Mouse (Mus musculus) embryonic facial prominence, embryonic 12.5 days (tissue): ENCODE measurements around the gene Cyth1. TPM values are rescaled to one million over a fixed set of nuclear protein-coding genes. Genes with fewer than 3 reads are reported as not detected.

Experiments
- ATAC-seq: fragments of 200-750 bp; cut with Nextera tagmentation; 2 replicates; pipeline ENCODE4 v1.8.0; 2017; ENCODE audit not compliant: insufficient number of reproducible peaks, insufficient read depth, low FRiP score, low TSS enrichment
- H3K27ac ChIP-seq: fragments of 300-500 bp; sonication (generic); 2 replicates; pipeline ENCODE4 v1.5.1; 2016; ENCODE audit warnings: mild to moderate bottlenecking
- H3K27me3 ChIP-seq: fragments of 300-500 bp; sonication (generic); 2 replicates; pipeline ENCODE4 v1.6.1; 2016; ENCODE audit warnings: mild to moderate bottlenecking, moderate library complexity
- H3K36me3 ChIP-seq: fragments of 300-500 bp; sonication (generic); 2 replicates; pipeline ENCODE4 v1.6.1; 2016; ENCODE audit warnings: mild to moderate bottlenecking
- H3K4me1 ChIP-seq: fragments of 300-500 bp; sonication (generic); 2 replicates; pipeline ENCODE4 v1.6.1; 2016
- H3K4me2 ChIP-seq: fragments of 300-500 bp; sonication (generic); replicated peaks from 2 replicates; pipeline ENCODE4 v1.6.1; 2016; ENCODE audit warnings: mild to moderate bottlenecking, moderate library complexity
- H3K4me3 ChIP-seq: fragments of 300-500 bp; sonication (generic); 2 replicates; pipeline ENCODE4 v1.5.1; 2016; ENCODE audit warnings: mild to moderate bottlenecking
- H3K9ac ChIP-seq: fragments of 300-500 bp; sonication (generic); 2 replicates; pipeline ENCODE4 v1.6.1; 2016; ENCODE audit warnings: mild to moderate bottlenecking, moderate library complexity
- H3K9me3 ChIP-seq: fragments of 300-500 bp; sonication (generic); 2 replicates; pipeline ENCODE4 v1.6.1; 2016; ENCODE audit warnings: mild to moderate bottlenecking, moderate library complexity
- WGBS: fragments of 180-500 bp; shearing (Covaris S2); methylation state at CpG from one replicate; pipeline ENCODE4 v1.1.7; 2016; 5-methylcytosine and 5-hydroxymethylcytosine counted together
- polyA plus RNA-seq: library from polyadenylated mRNA; unstranded; fragments of >200 nt; fragmentation: Nextera tagmentation; extraction: Ambion mirVana; gene quantifications from 2 replicates; pipeline ENCODE4 v1.2.1, GENCODE M21; 2016

Gene Cyth1
- polyA plus RNA-seq, 1 experiment from 2014 or later: 20.4 TPM

DNA sequence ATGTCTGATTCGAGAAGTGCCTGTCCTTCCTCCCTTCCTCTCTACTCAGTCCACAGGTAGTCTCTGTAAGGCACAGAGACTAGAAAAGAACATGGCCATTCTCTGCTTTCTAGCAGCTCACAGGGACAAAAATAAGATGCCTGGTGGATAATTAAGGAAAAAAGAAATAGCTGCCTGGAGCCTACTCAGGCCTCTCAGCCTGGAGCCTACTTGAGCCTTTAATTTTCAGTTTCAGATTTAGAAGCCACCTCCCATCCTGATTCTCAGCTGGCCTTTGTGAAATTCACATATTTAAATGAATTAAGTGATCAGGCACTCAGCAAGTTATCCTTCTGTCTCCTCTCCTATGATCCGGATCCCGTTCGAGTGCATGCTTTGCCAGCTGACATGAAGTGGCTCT is 66.0 kb downstream of the Cyth1 start:
- no peak overlapping the region for H3K27ac ChIP-seq
- H3K27me3 ChIP-seq: no peaks in the 10 kb centered on the region
- peaks cover 68% of the 10 kb centered on the region for H3K36me3 ChIP-seq
- ATAC-seq: no peak
- H3K4me3 ChIP-seq: no peak overlapping the region
- no peak overlapping the region for H3K9ac ChIP-seq
- H3K4me2 ChIP-seq: no peak overlapping the region
- no peaks in the 10 kb centered on the region for H3K4me1 ChIP-seq
- H3K9me3 ChIP-seq: no peaks in the 10 kb centered on the region
- WGBS: 92% methylated on average over 4 of the region's 4 CpGs

DNA sequence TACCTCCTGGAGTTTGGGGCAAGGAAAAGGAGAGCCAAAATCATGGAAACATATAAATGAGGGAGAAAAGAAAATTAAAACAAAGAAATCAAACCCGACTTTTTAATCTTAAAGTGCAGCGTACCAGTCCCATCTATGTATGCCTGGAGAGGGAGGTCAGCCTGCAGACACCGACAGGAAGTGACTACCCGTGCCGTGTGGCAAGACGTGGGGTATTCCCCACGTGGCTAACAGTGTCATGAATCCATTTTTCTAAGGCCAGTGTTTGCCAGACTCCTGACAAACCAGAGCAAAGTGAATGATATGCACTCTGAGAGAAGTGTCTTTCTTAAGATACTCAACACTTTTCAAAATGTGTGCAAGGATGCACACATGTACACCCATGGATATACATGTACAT is 68.2 kb downstream of the Cyth1 start:
- H3K9me3 ChIP-seq: no peaks in the 10 kb centered on the region
- no peaks in the 10 kb centered on the region for H3K4me1 ChIP-seq
- no peak overlapping the region for H3K27ac ChIP-seq
- no peak overlapping the region for H3K4me3 ChIP-seq
- H3K4me2 ChIP-seq: no peak overlapping the region
- no peaks in the 10 kb centered on the region for H3K27me3 ChIP-seq
- WGBS: 81% methylated on average over 7 of the region's 7 CpGs
- H3K9ac ChIP-seq: no peak overlapping the region
- ATAC-seq: no peak
- H3K36me3 ChIP-seq: peaks cover 76% of the 10 kb centered on the region

DNA sequence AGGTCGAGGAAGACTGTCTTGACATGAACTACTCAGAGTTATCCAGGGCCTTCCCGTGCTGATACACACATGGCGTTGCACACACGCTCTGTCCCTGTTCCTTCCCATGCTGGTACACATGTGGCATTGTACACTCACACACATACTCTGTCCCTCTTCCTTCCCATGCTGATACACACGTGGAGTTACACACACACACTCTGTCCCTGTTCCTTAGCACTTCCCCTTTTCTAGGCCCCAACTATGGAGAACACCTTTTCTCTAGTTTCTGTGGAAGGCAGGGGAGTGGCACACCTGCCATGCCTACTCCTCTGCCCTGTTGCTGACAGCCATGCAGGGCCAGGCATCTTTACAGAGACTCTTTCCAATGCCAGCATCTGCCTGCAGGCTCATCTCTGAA is 70.2 kb downstream of the Cyth1 start:
- Histone ChIP-seq H3K4me3 (no peak overlapping the region), H3K27me3 (no peaks in the 10 kb centered on the region), H3K4me2 (no peak overlapping the region), H3K27ac (no peak overlapping the region), H3K36me3 (peaks cover 68% of the 10 kb centered on the region), H3K9ac (no peak overlapping the region), H3K4me1 (no peaks in the 10 kb centered on the region), H3K9me3 (no peaks in the 10 kb centered on the region)
- WGBS: 90% methylated on average over 5 of the region's 5 CpGs
- ATAC-seq: no peak

DNA sequence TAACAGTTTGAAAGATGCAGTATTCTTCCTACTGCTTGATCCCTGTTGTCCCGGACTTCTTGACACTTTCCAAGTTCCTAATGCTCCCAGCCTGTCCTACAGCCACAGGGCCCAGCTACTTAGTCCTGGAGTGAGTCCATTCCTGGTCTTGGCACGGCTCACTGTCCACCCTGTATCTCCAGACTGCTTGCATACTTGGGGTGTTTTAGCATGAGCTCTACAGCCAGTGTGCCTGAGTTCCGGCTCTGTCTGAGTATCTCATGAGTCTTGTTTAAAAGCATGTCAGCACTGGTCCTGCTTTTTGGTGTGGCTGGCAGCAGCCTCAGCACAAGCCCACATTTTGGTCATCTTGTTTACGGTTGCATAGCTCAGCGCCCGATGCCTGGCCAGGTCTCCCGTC is 73.6 kb downstream of the Cyth1 start:
- Histone ChIP-seq H3K4me1 (no peaks in the 10 kb centered on the region), H3K36me3 (peaks cover 52% of the 10 kb centered on the region), H3K9ac (no peak overlapping the region), H3K4me2 (no peak overlapping the region), H3K27ac (no peak overlapping the region), H3K4me3 (no peak overlapping the region), H3K9me3 (no peaks in the 10 kb centered on the region), H3K27me3 (no peaks in the 10 kb centered on the region)
- no peak for ATAC-seq
- 86% methylated on average over 7 of the region's 7 CpGs for WGBS

DNA sequence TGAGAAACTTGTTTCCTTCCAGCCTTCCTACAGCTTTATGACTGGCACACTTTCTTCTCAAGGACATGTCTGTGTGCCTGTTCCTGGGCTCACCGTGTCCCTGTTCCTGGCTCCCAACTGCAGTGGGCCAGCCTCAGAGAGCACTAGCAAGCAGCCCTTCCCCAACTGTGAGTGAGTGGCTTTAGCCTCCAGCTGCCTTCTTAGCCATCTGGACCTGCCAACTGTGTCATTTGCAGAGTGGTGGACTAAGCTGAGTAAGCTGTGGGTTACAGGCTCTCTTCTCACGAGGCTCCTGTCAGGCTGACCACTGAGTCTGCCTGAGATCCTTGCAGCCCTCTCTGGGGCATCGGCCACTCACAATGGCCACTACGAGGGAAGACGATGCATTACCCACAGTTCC is 75.6 kb downstream of the Cyth1 start:
- Histone ChIP-seq H3K4me3 (no peak overlapping the region), H3K9ac (no peak overlapping the region), H3K9me3 (no peaks in the 10 kb centered on the region), H3K36me3 (peaks cover 53% of the 10 kb centered on the region), H3K27me3 (no peaks in the 10 kb centered on the region), H3K4me2 (no peak overlapping the region), H3K27ac (no peak overlapping the region), H3K4me1 (no peaks in the 10 kb centered on the region)
- WGBS: 84% methylated on average over 5 of the region's 5 CpGs
- ATAC-seq: no peak

DNA sequence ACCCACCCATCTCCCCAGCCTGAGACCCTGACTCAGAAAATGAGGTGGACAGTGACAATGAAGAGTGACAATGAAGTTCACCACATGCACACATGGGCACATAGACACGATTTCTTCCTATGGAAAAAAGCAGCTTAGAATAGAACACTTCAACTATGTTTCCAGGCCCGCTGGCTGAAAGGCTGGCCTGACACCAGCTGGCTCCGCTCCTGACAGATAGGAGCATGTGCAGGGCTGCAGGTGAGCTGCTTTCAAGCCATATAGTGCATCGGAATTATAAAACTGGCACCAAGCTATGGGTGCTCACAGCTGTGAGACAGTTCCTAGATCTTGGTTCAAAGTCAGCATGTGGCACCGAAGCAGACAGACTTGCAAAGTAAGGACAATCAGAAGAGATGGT is 78.1 kb downstream of the Cyth1 start:
- Histone ChIP-seq H3K9ac (no peak overlapping the region), H3K9me3 (no peaks in the 10 kb centered on the region), H3K4me2 (no peak overlapping the region), H3K4me3 (no peak overlapping the region), H3K27ac (no peak overlapping the region), H3K36me3 (peaks cover 54% of the 10 kb centered on the region), H3K27me3 (no peaks in the 10 kb centered on the region), H3K4me1 (peaks cover 2% of the 10 kb centered on the region; the same call in 1 of the 2 replicates)
- no peak for ATAC-seq
- WGBS: 95% methylated on average over 5 of the region's 5 CpGs

DNA sequence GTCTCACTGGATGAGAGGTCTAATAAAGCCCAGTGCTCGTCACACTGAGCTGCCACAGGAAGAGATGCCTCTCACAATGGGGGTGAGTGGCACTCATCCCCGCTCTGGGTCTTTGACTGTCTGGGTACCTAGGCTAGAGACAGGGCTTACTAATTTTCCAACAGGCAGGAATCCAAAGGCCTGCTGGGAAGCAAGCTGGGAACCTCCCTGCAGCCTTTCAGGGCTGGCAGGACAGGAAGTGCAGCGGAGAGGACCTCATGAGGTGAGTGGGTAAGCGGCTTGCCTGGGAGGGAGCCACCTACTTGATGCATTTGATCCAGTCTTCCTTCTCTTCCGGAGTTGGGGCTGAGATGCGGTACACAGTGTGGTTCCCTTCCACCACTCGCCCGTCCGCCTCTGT is 79.7 kb downstream of the Cyth1 start:
- ATAC-seq: no peak
- no peak overlapping the region for H3K27ac ChIP-seq
- WGBS: 72% methylated on average over 9 of the region's 9 CpGs
- H3K4me1 ChIP-seq: peaks cover 5% of the 10 kb centered on the region; the same call in 1 of the 2 replicates
- H3K4me2 ChIP-seq: no peak overlapping the region
- peaks cover 61% of the 10 kb centered on the region for H3K36me3 ChIP-seq
- no peaks in the 10 kb centered on the region for H3K27me3 ChIP-seq
- no peak overlapping the region for H3K4me3 ChIP-seq
- H3K9ac ChIP-seq: no peak overlapping the region
- H3K9me3 ChIP-seq: no peaks in the 10 kb centered on the region

DNA sequence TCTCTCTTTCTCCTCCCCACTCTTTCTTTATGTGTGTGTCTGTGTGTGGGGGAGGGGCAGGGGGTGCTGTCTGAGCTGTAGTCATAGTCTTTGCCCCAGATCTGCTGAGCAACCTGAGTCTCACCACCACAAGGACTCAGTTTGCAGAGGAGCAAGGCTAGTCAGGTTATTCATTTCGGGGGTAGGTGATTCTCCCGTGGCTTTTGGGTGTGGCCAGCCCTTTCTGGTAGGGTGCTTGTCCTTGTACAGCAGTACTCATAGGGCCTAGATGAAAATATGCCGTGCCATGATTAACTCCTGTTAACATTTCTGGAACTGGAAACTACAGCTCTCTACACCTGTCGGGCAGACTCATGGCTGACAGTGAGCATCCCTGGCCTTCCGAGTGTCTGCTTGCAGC is 81.8 kb downstream of the Cyth1 start:
- Histone ChIP-seq H3K9ac (no peak overlapping the region), H3K9me3 (no peaks in the 10 kb centered on the region), H3K27me3 (no peaks in the 10 kb centered on the region), H3K4me3 (no peak overlapping the region), H3K27ac (no peak overlapping the region), H3K4me2 (no peak overlapping the region), H3K36me3 (peaks cover 64% of the 10 kb centered on the region), H3K4me1 (peaks cover 5% of the 10 kb centered on the region; the same call in 1 of the 2 replicates)
- no peak for ATAC-seq
- 84% methylated on average over 5 of the region's 5 CpGs for WGBS

DNA sequence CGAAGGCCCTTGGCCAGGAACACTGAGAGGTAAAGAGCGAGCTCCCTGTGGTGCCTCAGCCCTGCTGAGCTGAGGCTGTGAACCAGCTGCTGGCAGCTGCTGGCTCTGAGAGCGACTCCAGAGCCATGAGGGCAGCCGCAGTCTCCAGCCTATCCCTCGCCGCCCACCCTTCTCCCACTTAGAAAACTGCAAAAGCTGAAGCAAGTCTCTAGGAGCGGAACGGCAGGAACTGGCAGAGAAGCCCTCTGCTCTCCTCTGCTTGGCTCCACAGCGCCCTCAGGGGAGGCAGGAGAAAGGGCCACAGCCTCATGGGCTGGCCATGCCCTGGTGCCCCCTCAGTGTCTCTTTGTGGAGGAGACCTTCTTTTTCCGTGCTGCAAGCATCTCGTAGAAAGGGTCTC is 82.7 kb downstream of the Cyth1 start:
- no peak for ATAC-seq
- H3K4me2 ChIP-seq: no peak overlapping the region
- H3K27ac ChIP-seq: peak overlapping the region; percentile 18; the same call in 1 of the 2 replicates
- H3K36me3 ChIP-seq: peaks cover 62% of the 10 kb centered on the region
- H3K4me3 ChIP-seq: no peak overlapping the region
- no peaks in the 10 kb centered on the region for H3K27me3 ChIP-seq
- H3K9me3 ChIP-seq: no peaks in the 10 kb centered on the region
- H3K4me1 ChIP-seq: peaks cover 5% of the 10 kb centered on the region; the same call in 1 of the 2 replicates
- H3K9ac ChIP-seq: no peak overlapping the region
- 53% methylated on average over 11 of the region's 11 CpGs for WGBS

DNA sequence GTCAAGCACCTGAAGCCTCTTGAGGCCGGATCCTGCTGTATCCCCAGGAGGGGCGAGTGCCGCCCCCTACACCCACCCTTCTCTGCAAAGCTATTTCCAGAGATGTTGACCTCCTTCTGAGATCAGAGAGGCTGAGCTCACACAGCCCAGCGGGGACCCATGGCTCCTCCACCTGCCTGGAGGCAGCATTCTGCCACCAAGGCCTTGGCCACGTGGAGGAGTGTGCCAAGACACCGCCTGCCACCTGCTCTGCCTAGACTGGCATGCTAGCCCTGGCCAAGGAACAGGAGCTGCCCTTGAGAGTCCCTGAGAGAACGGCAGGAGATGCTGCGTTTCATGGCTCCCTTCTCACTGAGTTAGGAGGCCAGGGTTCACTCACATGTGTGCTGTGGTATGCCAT is 83.8 kb downstream of the Cyth1 start:
- Histone ChIP-seq H3K27ac (no peak overlapping the region), H3K4me2 (no peak overlapping the region), H3K27me3 (no peaks in the 10 kb centered on the region), H3K9me3 (no peaks in the 10 kb centered on the region), H3K36me3 (peaks cover 51% of the 10 kb centered on the region), H3K4me3 (no peak overlapping the region), H3K9ac (no peak overlapping the region), H3K4me1 (peaks cover 5% of the 10 kb centered on the region; the same call in 1 of the 2 replicates)
- 76% methylated on average over 8 of the region's 8 CpGs for whole genome bisulfite sequencing
- ATAC-seq: no peak

DNA sequence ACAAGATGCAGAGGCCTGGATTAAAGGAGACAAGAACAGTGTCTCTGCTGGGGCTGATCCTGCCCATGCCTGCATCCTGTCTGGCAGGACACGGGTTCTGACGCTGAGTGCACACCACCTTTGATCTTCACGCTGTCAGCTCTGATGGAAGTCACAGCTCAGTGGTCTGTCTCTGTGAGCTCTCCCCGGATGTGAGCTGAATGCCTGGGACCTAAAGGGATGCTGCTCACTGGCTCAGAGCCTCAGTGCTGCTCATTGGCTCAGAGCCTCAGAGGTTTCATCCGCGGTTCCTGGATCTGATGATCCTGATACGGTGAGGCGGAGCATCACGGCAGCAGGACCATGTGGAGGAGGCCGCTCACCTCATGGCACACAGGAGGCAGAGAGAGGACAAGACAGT is 86.1 kb downstream of the Cyth1 start:
- 58% methylated on average over 10 of the region's 10 CpGs for WGBS
- no peak overlapping the region for H3K4me3 ChIP-seq
- H3K9me3 ChIP-seq: no peaks in the 10 kb centered on the region
- ATAC-seq: no peak
- no peak overlapping the region for H3K27ac ChIP-seq
- H3K4me1 ChIP-seq: peaks cover 12% of the 10 kb centered on the region; the same call in 1 of the 2 replicates
- H3K9ac ChIP-seq: no peak overlapping the region
- H3K27me3 ChIP-seq: no peaks in the 10 kb centered on the region
- peaks cover 38% of the 10 kb centered on the region for H3K36me3 ChIP-seq
- no peak overlapping the region for H3K4me2 ChIP-seq

DNA sequence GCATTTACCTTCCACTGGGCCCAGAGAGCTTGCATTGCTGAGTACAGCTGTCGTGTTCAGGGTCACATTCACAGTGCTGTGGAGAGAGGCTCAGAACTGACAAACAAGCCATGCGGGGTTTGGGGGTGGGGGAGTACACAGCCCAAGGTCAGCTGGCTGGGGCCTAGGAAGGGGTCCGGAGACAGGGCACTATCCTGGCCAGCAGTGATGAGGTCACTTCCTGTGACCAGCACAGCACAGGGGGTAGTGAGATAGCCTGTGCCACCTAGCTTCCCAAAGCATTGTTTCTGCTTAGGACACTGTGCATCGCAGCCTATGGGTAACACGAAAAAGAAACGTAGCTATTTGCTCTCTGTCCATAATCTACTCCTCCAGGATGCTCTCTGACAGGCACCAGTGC is 87.2 kb downstream of the Cyth1 start:
- Histone ChIP-seq H3K27me3 (no peaks in the 10 kb centered on the region), H3K4me2 (no peak overlapping the region), H3K27ac (no peak overlapping the region), H3K4me3 (no peak overlapping the region), H3K36me3 (peaks cover 30% of the 10 kb centered on the region), H3K9me3 (no peaks in the 10 kb centered on the region), H3K4me1 (peaks cover 12% of the 10 kb centered on the region; the same call in 1 of the 2 replicates), H3K9ac (no peak overlapping the region)
- 68% methylated on average over 6 of the region's 6 CpGs for WGBS
- no peak for ATAC-seq

DNA sequence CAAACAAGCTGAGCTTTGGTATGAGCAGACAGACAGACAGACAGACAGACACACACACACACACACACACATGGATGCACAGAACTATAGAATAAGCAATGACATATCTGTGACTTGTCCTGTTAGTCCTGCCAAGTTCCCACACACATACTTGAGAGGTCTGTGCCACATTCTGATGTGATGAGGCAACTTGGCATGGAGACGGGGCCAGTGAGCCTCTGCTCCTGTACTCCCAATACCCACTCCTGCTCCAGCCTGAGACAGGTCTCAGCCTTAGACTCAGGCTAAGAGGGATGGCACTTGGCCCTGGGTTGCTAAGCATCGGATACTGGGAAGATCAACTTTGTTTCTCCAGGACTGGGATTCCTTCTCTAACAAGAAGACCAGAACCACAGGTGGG is 87.6 kb downstream of the Cyth1 start:
- no peak overlapping the region for H3K4me2 ChIP-seq
- no peaks in the 10 kb centered on the region for H3K9me3 ChIP-seq
- ATAC-seq: no peak
- WGBS: 81% methylated on average over 2 of the region's 2 CpGs
- no peaks in the 10 kb centered on the region for H3K27me3 ChIP-seq
- peaks cover 26% of the 10 kb centered on the region for H3K36me3 ChIP-seq
- no peak overlapping the region for H3K4me3 ChIP-seq
- H3K4me1 ChIP-seq: peaks cover 12% of the 10 kb centered on the region; the same call in 1 of the 2 replicates
- H3K27ac ChIP-seq: no peak overlapping the region
- H3K9ac ChIP-seq: no peak overlapping the region
